Mouse (Mus musculus): Measurements from ENCODE around the gene Rpl10a. TPM values are rescaled to one million over a fixed set of nuclear protein-coding genes. Genes with fewer than 3 reads are reported as not detected.
A peak's percentile ranks its signal among the peaks of the same experiment; 100 is the strongest.

The Rpl10a gene
- polyA plus RNA-seq, 1 experiment from 2014 or later = 491 TPM

DNA sequence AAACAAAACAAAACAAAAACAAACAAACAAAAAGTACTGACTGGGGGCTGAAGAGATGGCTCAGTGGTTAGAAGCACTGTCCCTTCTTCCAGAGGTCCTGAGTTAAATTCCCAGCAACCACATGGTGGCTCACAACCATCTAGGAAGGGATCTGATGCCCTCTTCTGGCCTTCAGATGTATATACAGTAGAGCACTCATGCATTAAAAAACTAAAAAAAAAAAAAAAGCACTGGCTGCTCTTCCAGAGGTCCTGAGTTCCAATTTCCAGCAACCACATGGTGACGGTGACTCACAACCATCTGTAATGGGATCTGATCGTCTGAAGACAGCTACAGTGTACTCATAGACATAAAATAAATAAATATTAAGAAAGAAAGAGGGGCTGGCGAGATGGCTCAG, 17.4 kb upstream of the Rpl10a start:
- H3K4me2 ChIP-seq (replicated peaks; ENCODE audit: low read depth) = no peak overlapping the region
- DNase-seq (ENCODE audit: low spot score) (no peak), ATAC-seq (ENCODE audit: low FRiP score, low TSS enrichment) (no peak)
- no peak overlapping the region for H3K4me3 ChIP-seq (ENCODE audit: low read depth, low read length)
- WGBS = 74% methylated on average over 3 of the region's 3 CpGs
- TF ChIP-seq EP300 (optimal IDR thresholded peaks at IDR 0.05) (no peak), CTCF (IDR thresholded peaks at IDR 0.05; ENCODE audit: low read depth) (0 out of 2 replicates have a peak, but pooled peaks have one; percentile 28)
- H3K27ac ChIP-seq (replicated peaks) = no peak overlapping the region
- 0 out of 2 replicates have a peak, but pooled peaks cover 3% of the 10 kb centered on the region for H3K4me1 ChIP-seq (replicated peaks; ENCODE audit: control insufficient read depth, insufficient read depth)
- H3K9ac ChIP-seq (ENCODE audit: low read length) = no peak overlapping the region
- no peaks in the 10 kb centered on the region for H3K27me3 ChIP-seq (ENCODE audit: control insufficient read depth, insufficient read depth, low read length)
- no peaks in the 10 kb centered on the region for H3K36me3 ChIP-seq (ENCODE audit: control insufficient read depth, insufficient read depth, low read length)
- H3K9me3 ChIP-seq (ENCODE audit: control insufficient read depth, low read length) = no peaks in the 10 kb centered on the region

DNA sequence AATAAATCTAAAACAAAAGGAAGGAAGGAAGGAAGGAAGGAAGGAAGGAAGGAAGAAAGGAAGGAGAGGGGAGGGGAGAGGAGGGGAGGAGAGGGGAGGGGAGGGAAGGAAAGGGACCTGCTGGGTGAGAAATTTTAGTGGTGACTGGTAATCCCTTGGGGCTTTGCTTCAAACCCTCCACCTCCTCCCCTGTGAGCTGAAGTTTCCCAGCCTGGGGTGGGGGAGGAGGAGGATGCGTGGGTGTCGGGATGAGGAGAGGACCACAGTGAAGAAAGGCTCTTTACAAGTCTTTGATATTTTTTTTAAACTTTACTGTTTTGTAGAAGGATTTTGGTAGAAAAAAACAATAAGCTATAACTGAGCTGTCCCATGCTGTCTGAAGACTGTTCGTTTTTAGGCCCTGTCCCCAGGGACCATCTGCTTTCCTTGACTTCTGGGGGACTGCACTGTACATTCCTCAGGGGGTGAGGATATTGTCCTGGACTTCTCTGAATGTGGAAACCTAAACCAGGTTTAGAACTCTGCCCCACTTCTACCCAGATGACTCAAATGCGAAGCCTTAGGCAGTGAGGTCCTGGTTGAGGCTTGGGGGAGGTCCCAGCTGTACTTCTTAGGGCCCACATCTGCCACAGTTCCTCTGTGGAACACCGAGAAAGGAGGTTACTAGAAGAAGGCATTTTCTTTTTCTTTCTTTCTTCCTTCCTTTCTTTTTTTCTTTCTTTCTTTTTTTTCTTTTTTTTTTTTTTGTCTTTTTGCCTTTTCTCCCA, 16.7 kb upstream of the Rpl10a start:
- TF ChIP-seq EP300 (optimal IDR thresholded peaks at IDR 0.05) = no peak
- no peak for TF ChIP-seq CTCF (IDR thresholded peaks at IDR 0.05; ENCODE audit: low read depth)
- ATAC-seq (ENCODE audit: low FRiP score, low TSS enrichment) (no peak), DNase-seq (ENCODE audit: low spot score) (no peak)
- Histone ChIP-seq H3K36me3 (ENCODE audit: control insufficient read depth, insufficient read depth, low read length) (no peaks in the 10 kb centered on the region; the same call in 1 of the 2 replicates), H3K9me3 (ENCODE audit: control insufficient read depth, low read length) (no peaks in the 10 kb centered on the region), H3K27me3 (ENCODE audit: control insufficient read depth, insufficient read depth, low read length) (no peaks in the 10 kb centered on the region), H3K4me2 (replicated peaks; ENCODE audit: low read depth) (no peak overlapping the region), H3K9ac (ENCODE audit: low read length) (no peak overlapping the region), H3K4me1 (replicated peaks; ENCODE audit: control insufficient read depth, insufficient read depth) (0 out of 2 replicates have a peak, but pooled peaks cover 3% of the 10 kb centered on the region), H3K4me3 (ENCODE audit: low read depth, low read length) (no peak overlapping the region), H3K27ac (replicated peaks) (no peak overlapping the region)
- 84% methylated on average over 5 of the region's 5 CpGs for whole genome bisulfite sequencing

DNA sequence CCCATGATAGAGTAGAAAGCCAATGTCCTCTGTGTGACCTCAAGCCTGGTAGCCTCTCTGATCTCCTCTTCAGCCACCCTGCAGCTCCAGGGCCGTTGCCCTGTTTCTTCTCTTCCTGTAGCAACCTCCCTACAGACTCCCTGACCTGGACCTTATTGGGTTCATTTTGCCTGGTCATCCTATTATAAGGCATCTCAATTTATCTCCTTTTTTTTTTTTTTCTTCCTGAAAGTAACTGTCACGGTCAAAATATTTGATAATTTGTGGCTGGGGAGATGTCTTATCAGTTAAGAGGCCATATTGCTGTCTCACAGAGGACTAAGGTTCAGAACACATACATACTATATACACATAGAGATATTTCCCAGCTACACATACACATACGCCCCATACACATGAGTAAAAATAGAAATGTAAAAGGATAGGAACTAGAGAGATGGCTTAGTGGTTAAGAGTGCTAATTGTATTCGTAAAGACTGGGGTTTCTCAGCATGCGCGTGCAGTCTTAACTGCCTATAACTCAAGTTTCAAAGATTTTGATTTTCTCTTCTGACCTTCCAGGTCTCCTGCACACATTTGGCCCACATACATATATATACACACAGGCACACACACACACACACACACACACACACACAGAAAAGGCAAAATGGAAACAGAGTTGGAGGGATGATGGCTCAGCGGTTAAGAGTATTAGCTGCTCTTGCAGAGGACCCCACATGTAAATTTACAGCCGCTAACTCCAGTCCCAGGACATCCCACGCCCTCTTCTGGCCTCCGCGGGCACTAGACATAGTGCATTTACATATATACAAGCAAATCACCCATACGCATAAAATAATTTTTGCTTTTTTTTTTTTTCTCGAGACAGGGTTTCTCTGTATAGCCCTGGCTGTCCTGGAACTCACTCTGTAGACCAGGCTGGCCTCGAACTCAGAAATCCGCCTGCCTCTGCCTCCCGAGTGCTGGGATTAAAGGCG, 15.7 kb upstream of the Rpl10a start:
- 27% methylated on average over 15 of the region's 17 CpGs for WGBS
- TF ChIP-seq CTCF (IDR thresholded peaks at IDR 0.05; ENCODE audit: low read depth) = peak; percentile 59
- TF ChIP-seq EP300 (optimal IDR thresholded peaks at IDR 0.05) = peak; percentile 27
- ATAC-seq (ENCODE audit: low FRiP score, low TSS enrichment) = 0 out of 2 replicates have a peak, but pooled peaks have one; percentile 0

DNA sequence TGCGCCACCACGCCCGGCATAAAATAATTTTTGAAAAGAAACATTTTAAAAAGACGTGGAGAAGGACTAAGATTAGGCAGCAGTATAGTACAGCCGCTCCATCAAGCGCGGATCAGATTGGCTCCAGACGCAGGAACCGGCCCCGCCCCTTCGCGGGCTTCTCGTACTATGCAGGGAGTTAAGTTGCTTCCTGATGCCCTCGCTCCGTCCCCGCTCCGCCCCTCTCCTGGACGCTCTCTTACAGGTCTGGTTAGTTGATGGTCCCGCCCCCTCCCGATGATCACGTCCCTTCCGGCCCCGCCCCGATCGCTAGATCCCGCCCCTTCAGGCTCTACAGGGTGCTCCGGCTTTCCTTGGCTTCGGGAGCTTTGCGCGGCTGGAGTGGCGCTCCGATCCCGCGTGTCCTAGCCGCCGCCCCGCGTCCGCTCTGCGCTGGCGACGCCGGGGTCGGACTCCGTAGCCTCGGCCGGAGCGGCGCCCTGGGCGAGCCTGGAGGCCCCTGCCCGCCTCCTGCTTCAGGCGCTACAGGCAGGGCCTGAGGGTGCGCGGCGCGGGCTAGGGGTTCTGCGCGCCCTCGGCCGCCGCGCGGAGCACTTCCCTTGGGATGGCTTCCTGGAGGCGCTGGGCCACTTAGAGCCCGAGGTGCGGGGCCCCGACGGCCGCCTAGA, 14.9 kb upstream of the Rpl10a start, which contains the start of gene Fance:
Gene Fance, plus strand, starts transcription at position 308 of the 668 bp plus-strand sequence.
- H3K4me2 ChIP-seq (replicated peaks; ENCODE audit: low read depth) = peak within 1 kb of the TSS; percentile 83
- ATAC-seq (ENCODE audit: low FRiP score, low TSS enrichment) (peak; percentile 98), DNase-seq (ENCODE audit: low spot score) (peak; percentile 100)
- no peaks in the 10 kb centered on the region for H3K9me3 ChIP-seq (ENCODE audit: control insufficient read depth, low read length)
- no peak for TF ChIP-seq EP300 (optimal IDR thresholded peaks at IDR 0.05)
- TF ChIP-seq CTCF (IDR thresholded peaks at IDR 0.05; ENCODE audit: low read depth) = no peak
- peak within 1 kb of the TSS; percentile 97 for H3K27ac ChIP-seq (replicated peaks)
- H3K4me1 ChIP-seq (replicated peaks; ENCODE audit: control insufficient read depth, insufficient read depth) = 0 out of 2 replicates have a peak, but pooled peaks cover 3% of the 10 kb centered on the region
- H3K4me3 ChIP-seq (ENCODE audit: low read depth, low read length) = peak within 1 kb of the TSS; percentile 72
- WGBS = under 1% methylated on average over 69 of the region's 69 CpGs
- H3K9ac ChIP-seq (ENCODE audit: low read length) = peak within 1 kb of the TSS; percentile 93
- peaks cover 4% of the 10 kb centered on the region; the same call in 1 of the 2 replicates for H3K36me3 ChIP-seq (ENCODE audit: control insufficient read depth, insufficient read depth, low read length)
- H3K27me3 ChIP-seq (ENCODE audit: control insufficient read depth, insufficient read depth, low read length) = no peaks in the 10 kb centered on the region

More for the DNA sequence above, 15.7 kb upstream of the Rpl10a start:
- Histone ChIP-seq H3K9ac (ENCODE audit: low read length) (no peak overlapping the region), H3K27me3 (ENCODE audit: control insufficient read depth, insufficient read depth, low read length) (no peaks in the 10 kb centered on the region), H3K27ac (replicated peaks) (0 out of 2 replicates have a peak overlapping the region, but pooled peaks have one; percentile 24), H3K9me3 (ENCODE audit: control insufficient read depth, low read length) (no peaks in the 10 kb centered on the region), H3K4me1 (replicated peaks; ENCODE audit: control insufficient read depth, insufficient read depth) (0 out of 2 replicates have a peak, but pooled peaks cover 3% of the 10 kb centered on the region), H3K36me3 (ENCODE audit: control insufficient read depth, insufficient read depth, low read length) (peaks cover 4% of the 10 kb centered on the region; the same call in 1 of the 2 replicates), H3K4me2 (replicated peaks; ENCODE audit: low read depth) (peak overlapping the region; percentile 32; the same call in 1 of the 2 replicates), H3K4me3 (ENCODE audit: low read depth, low read length) (peak overlapping the region; percentile 72; the same call in 1 of the 2 replicates)
- peak; percentile 44 for DNase-seq (ENCODE audit: low spot score)

DNA sequence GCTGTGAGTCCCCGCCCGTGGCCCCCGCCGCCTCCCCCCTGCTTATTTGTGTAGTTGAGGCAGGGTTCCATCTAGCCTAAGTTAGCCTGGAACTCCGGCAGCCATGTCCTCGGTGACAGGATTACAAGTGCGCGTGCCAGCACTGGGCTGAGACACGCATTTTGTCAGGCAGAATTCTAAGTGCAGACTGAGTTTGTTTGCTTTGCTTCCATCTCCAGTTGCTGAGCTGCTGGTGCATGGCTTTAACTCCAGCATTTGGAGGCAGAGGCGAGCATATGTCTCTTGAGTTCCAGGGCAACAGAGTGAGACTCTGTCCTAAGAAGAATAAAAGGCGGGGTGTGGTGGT, 14.4 kb upstream of the Rpl10a start:
- DNase-seq (ENCODE audit: low spot score) (no peak), ATAC-seq (ENCODE audit: low FRiP score, low TSS enrichment) (no peak; the same call in 1 of the 2 replicates)
- H3K27ac ChIP-seq (replicated peaks) = peak overlapping the region; percentile 97
- no peak for TF ChIP-seq CTCF (IDR thresholded peaks at IDR 0.05; ENCODE audit: low read depth)
- TF ChIP-seq EP300 (optimal IDR thresholded peaks at IDR 0.05) = no peak
- H3K36me3 ChIP-seq (ENCODE audit: control insufficient read depth, insufficient read depth, low read length) = peaks cover 4% of the 10 kb centered on the region; the same call in 1 of the 2 replicates
- peak overlapping the region; percentile 93 for H3K9ac ChIP-seq (ENCODE audit: low read length)
- peak overlapping the region; percentile 83 for H3K4me2 ChIP-seq (replicated peaks; ENCODE audit: low read depth)
- under 1% methylated on average over 11 of the region's 11 CpGs for WGBS
- H3K4me3 ChIP-seq (ENCODE audit: low read depth, low read length) = peak overlapping the region; percentile 72
- 0 out of 2 replicates have a peak, but pooled peaks cover 3% of the 10 kb centered on the region for H3K4me1 ChIP-seq (replicated peaks; ENCODE audit: control insufficient read depth, insufficient read depth)
- H3K9me3 ChIP-seq (ENCODE audit: control insufficient read depth, low read length) = no peaks in the 10 kb centered on the region
- H3K27me3 ChIP-seq (ENCODE audit: control insufficient read depth, insufficient read depth, low read length) = no peaks in the 10 kb centered on the region
